ENCODE assay signal across 8 mouse cellular contexts in genomic region chr7:73595140-73595825, GRCm38 (mm10). TPM values are rescaled to one million over a fixed set of nuclear protein-coding genes. Genes with fewer than 3 reads are reported as not detected.
DNase-seq lines count a peak whose midpoint lies in the region; ATAC-seq lines count a peak whose summit lies in the region.

No protein-coding gene starts in this region.

- peak overlapping the region; percentile 31 for H3K4me3 ChIP-seq in intestine, embryonic 14.5 days (ENCODE audit: low read depth, low read length)
- peak overlapping the region; percentile 50 for H3K4me3 ChIP-seq in midbrain, embryonic 10.5 days

- H3K4me1 ChIP-seq in intestine, embryonic 14.5 days (replicated peaks; ENCODE audit: control insufficient read depth, insufficient read depth, low read length): peaks cover 30% of the 10 kb centered on the region
- peaks cover 47% of the 10 kb centered on the region for H3K4me1 ChIP-seq in midbrain, embryonic 10.5 days

- H3K4me2 ChIP-seq in intestine, embryonic 14.5 days (ENCODE audit: low read length): peak overlapping the region; percentile 62

- DNase-seq in adrenal gland, adult (ENCODE audit: inconsistent age in 2 of 2, low spot score in 1 of 2): peak; percentile 95 to 96
- peak; percentile 96 for DNase-seq in embryo, embryonic 10.5 days (ENCODE audit: low spot score)
- DNase-seq in gastrocnemius, postnatal 14 days: peak; percentile 97
- peak; percentile 91 for DNase-seq in intestine, embryonic 14.5 days (ENCODE audit: low spot score)
- peak; percentile 80 to 82 for DNase-seq in left cerebral cortex, postnatal 36 days (ENCODE audit: low spot score in 2 of 2)
- DNase-seq in midbrain, embryonic 10.5 days (ENCODE audit: low spot score): peak; percentile 92
- DNase-seq in right cerebral cortex, postnatal 4 days: peak; percentile 78
- DNase-seq in yolk sac, embryonic 10.5 days (ENCODE audit: low spot score): peak; percentile 94

- intact Hi-C loops in gastrocnemius, postnatal 14 days (cut with DNase I; ENCODE audit: low total_unique reads): no loop called here
- intact Hi-C loops in left cerebral cortex, postnatal 36 days (cut with DNase I): no loop called here

- peak overlapping the region; percentile 94 for H3K27ac ChIP-seq in intestine, embryonic 14.5 days (ENCODE audit: low read depth)
- H3K27ac ChIP-seq in midbrain, embryonic 10.5 days (replicated peaks): peak overlapping the region; percentile 86

- peak overlapping the region; percentile 42 for H3K9ac ChIP-seq in intestine, embryonic 14.5 days (ENCODE audit: low read length)

- peak; percentile 99 for ATAC-seq in intestine, embryonic 14.5 days (replicated peaks; ENCODE audit: low FRiP score, low TSS enrichment, low read depth)

- no peaks in the 10 kb centered on the region for H3K36me3 ChIP-seq in intestine, embryonic 14.5 days (ENCODE audit: control insufficient read depth, insufficient read depth, low read length)
- no peaks in the 10 kb centered on the region for H3K36me3 ChIP-seq in midbrain, embryonic 10.5 days

- no peaks in the 10 kb centered on the region for H3K27me3 ChIP-seq in intestine, embryonic 14.5 days (replicated peaks; ENCODE audit: control insufficient read depth, insufficient read depth, low read length)
- H3K27me3 ChIP-seq in midbrain, embryonic 10.5 days (ENCODE audit: low read depth, poor library complexity, severe bottlenecking): peaks cover 9% of the 10 kb centered on the region

- H3K9me3 ChIP-seq in intestine, embryonic 14.5 days (ENCODE audit: control insufficient read depth, low read length): 0 out of 2 replicates have a peak, but pooled peaks cover 1% of the 10 kb centered on the region
- H3K9me3 ChIP-seq in midbrain, embryonic 10.5 days (replicated peaks): peaks cover 8% of the 10 kb centered on the region; the same call in 1 of the 2 replicates

- WGBS in intestine, embryonic 14.5 days: 2% methylated on average over 23 of the region's 23 CpGs
- WGBS in midbrain, embryonic 10.5 days: 3% methylated on average over 23 of the region's 23 CpGs

RNA-seq across cellular contexts. Expression of gene Chd2, which starts 53.7 kb away (rescaled TPM):
- 10 to 100 TPM; 36.7 to 38.2 TPM for total RNA-seq in gastrocnemius, postnatal 14 days (2021)
- 50.5 and 68.2 TPM in 2 replicates for polyA plus RNA-seq in intestine, embryonic 14.5 days (2014; fragmentation: Nextera tagmentation; extraction: Ambion mirVana)
- 10 to 100 TPM; 35.8 to 59.8 TPM for total RNA-seq in left cerebral cortex, postnatal 36 days (2021)
- polyA plus RNA-seq in midbrain, embryonic 10.5 days (2016; fragmentation: Nextera tagmentation; extraction: Ambion mirVana): 39.6 and 48.3 TPM in 2 replicates

Comparison
In these comparisons a context has a peak if more than half of its experiments do, and no peak if none do; other contexts are left out.
1. Peak in every context shown above with its lines: DNase-seq, ATAC-seq, H3K4me3 ChIP-seq and H3K27ac ChIP-seq.